Mouse (Mus musculus) hindbrain, postnatal 0 days (tissue): ENCODE data around the gene Olig3. TPM values are rescaled to one million over a fixed set of nuclear protein-coding genes. Genes with fewer than 3 reads are reported as not detected.

ENCODE experiments used
- ATAC-seq: fragments of 200-750 bp; cut with Nextera tagmentation; 2 replicates; pipeline ENCODE4 v1.8.0; 2017; ENCODE audit warnings: mild to moderate bottlenecking, moderate TSS enrichment, moderate library complexity
- DNase-seq: peaks from one replicate; pipeline ENCODE4 v3.0.0-alpha.2; 2015; ENCODE audit warnings: low spot score
- H3K27ac ChIP-seq: fragments of 300-500 bp; sonication (generic); 2 replicates; pipeline ENCODE4 v1.5.1; 2014; ENCODE audit warnings: mild to moderate bottlenecking
- H3K27me3 ChIP-seq: fragments of 300-500 bp; sonication (generic); 2 replicates; pipeline ENCODE4 v1.6.1; 2014; ENCODE audit warnings: low read length, mixed read lengths; ENCODE audit not compliant: insufficient read depth
- H3K36me3 ChIP-seq: fragments of 300-500 bp; sonication (generic); 2 replicates; pipeline ENCODE4 v1.6.1; 2014; ENCODE audit warnings: low read length, mixed read lengths; ENCODE audit not compliant: insufficient read depth
- H3K4me1 ChIP-seq: fragments of 300-500 bp; sonication (generic); 2 replicates; pipeline ENCODE4 v1.6.1; 2014; ENCODE audit warnings: antibody characterized with exemption, low read length, mixed read lengths; ENCODE audit not compliant: insufficient read depth
- H3K4me2 ChIP-seq: fragments of 300-500 bp; sonication (generic); 2 replicates; pipeline ENCODE4 v1.6.1; 2014; ENCODE audit warnings: low read depth, mild to moderate bottlenecking, low read length, moderate library complexity, mixed read lengths
- H3K4me3 ChIP-seq: fragments of 300-500 bp; sonication (generic); 2 replicates; pipeline ENCODE4 v1.5.1; 2014; ENCODE audit warnings: low read length
- H3K9ac ChIP-seq: fragments of 300-500 bp; sonication (generic); replicated peaks from 2 replicates; pipeline ENCODE4 v1.6.1; 2014; ENCODE audit warnings: mild to moderate bottlenecking, low read length, moderate library complexity, mixed read lengths
- H3K9me3 ChIP-seq: fragments of 300-500 bp; sonication (generic); 2 replicates; pipeline ENCODE4 v1.6.1; 2016; ENCODE audit warnings: low read length, mixed read lengths
- CTCF ChIP-seq: IDR thresholded peaks from 2 replicates; pipeline ENCODE4 v1.5.1; 2016; ENCODE audit warnings: antibody characterized with exemption, control low read depth, low read depth
- WGBS: fragments of 180-500 bp; shearing (Covaris S2); extraction: QIAGEN DNeasy Blood & Tissue Kit; methylation state at CpG from one replicate; pipeline ENCODE4 v1.1.7; 2014; 5-methylcytosine and 5-hydroxymethylcytosine counted together
- polyA plus RNA-seq: library from polyadenylated mRNA; unstranded; fragments of >200 nt; fragmentation: Nextera tagmentation; extraction: Ambion mirVana; gene quantifications from 2 replicates; pipeline ENCODE4 v1.2.1, GENCODE M21; 2015
- total RNA-seq: library from RNA; depleted of rRNA; stranded (reverse); fragments of >200 nt; gene quantifications from 2 replicates; pipeline ENCODE4 v1.2.3, GENCODE M21; 2014

The Olig3 gene
- total and polyA plus RNA-seq, 2 experiments from 2014 or later = 1.9 TPM; not detected in 1

- Histone ChIP-seq H3K27me3 (peaks cover 72% of the 10 kb centered on the region), H3K4me3 (no peak overlapping the region), H3K36me3 (no peaks in the 10 kb centered on the region), H3K4me1 (0 out of 2 replicates have a peak, but pooled peaks cover 4% of the 10 kb centered on the region), H3K27ac (no peak overlapping the region), H3K4me2 (no peak overlapping the region), H3K9me3 (no peaks in the 10 kb centered on the region), H3K9ac (no peak overlapping the region)
- TF ChIP-seq CTCF = no peak
- WGBS = 14% methylated on average over 5 of the region's 5 CpGs
- ATAC-seq (no peak), DNase-seq (no peak)
These were observed 2.7 kb upstream of the Olig3 start for GRCm38 (mm10) chr10:19353631-19354030.

- 0 out of 2 replicates have a peak, but pooled peaks cover 4% of the 10 kb centered on the region for H3K4me1 ChIP-seq
- H3K36me3 ChIP-seq = no peaks in the 10 kb centered on the region
- no peak for TF ChIP-seq CTCF
- 14% methylated on average over 6 of the region's 6 CpGs for WGBS
- DNase-seq = no peak
- peaks cover 77% of the 10 kb centered on the region for H3K27me3 ChIP-seq
- H3K9me3 ChIP-seq = no peaks in the 10 kb centered on the region
- no peak for ATAC-seq
- no peak overlapping the region for H3K27ac ChIP-seq
- no peak overlapping the region for H3K4me2 ChIP-seq
- no peak overlapping the region for H3K9ac ChIP-seq
- no peak overlapping the region for H3K4me3 ChIP-seq
These were observed 2.2 kb upstream of the Olig3 start for GRCm38 (mm10) chr10:19354146-19354545.

GRCm38 (mm10) chr10:19355076-19355475, 1.3 kb upstream of the Olig3 start:
- no peak overlapping the region for H3K27ac ChIP-seq
- 10% methylated on average over 8 of the region's 8 CpGs for WGBS
- no peak for DNase-seq
- 0 out of 2 replicates have a peak, but pooled peaks cover 4% of the 10 kb centered on the region for H3K4me1 ChIP-seq
- H3K4me2 ChIP-seq = no peak overlapping the region
- H3K36me3 ChIP-seq = no peaks in the 10 kb centered on the region
- no peak for TF ChIP-seq CTCF
- H3K9me3 ChIP-seq = no peaks in the 10 kb centered on the region
- H3K27me3 ChIP-seq = peaks cover 84% of the 10 kb centered on the region
- H3K9ac ChIP-seq = no peak overlapping the region
- H3K4me3 ChIP-seq = no peak overlapping the region
- ATAC-seq = no peak

GRCm38 (mm10) chr10:19356720-19357641, 648 bp downstream of the Olig3 start:
- Histone ChIP-seq H3K36me3 (no peaks in the 10 kb centered on the region), H3K4me1 (0 out of 2 replicates have a peak, but pooled peaks cover 4% of the 10 kb centered on the region), H3K9me3 (no peaks in the 10 kb centered on the region), H3K27me3 (peaks cover 90% of the 10 kb centered on the region), H3K4me2 (peak overlapping the region; percentile 52), H3K27ac (no peak overlapping the region), H3K9ac (no peak overlapping the region), H3K4me3 (peak overlapping the region; percentile 21)
- TF ChIP-seq CTCF = no peak
- WGBS = 1% methylated on average over 61 of the region's 63 CpGs
- peak; percentile 59 for ATAC-seq
- no peak for DNase-seq

GRCm38 (mm10) chr10:19357848-19358247, 1.5 kb downstream of the Olig3 start:
- no peaks in the 10 kb centered on the region for H3K36me3 ChIP-seq
- no peak overlapping the region for H3K4me3 ChIP-seq
- no peak overlapping the region for H3K4me2 ChIP-seq
- ATAC-seq (no peak), DNase-seq (no peak)
- 22% methylated on average over 5 of the region's 5 CpGs for WGBS
- H3K27ac ChIP-seq = no peak overlapping the region
- H3K9ac ChIP-seq = no peak overlapping the region
- 0 out of 2 replicates have a peak, but pooled peaks cover 4% of the 10 kb centered on the region for H3K4me1 ChIP-seq
- no peak for TF ChIP-seq CTCF
- no peaks in the 10 kb centered on the region for H3K9me3 ChIP-seq
- peaks cover 89% of the 10 kb centered on the region for H3K27me3 ChIP-seq

GRCm38 (mm10) chr10:19360446-19361300, 4.3 kb downstream of the Olig3 start:
- Histone ChIP-seq H3K27ac (no peak overlapping the region), H3K4me2 (no peak overlapping the region), H3K9me3 (no peaks in the 10 kb centered on the region), H3K4me3 (no peak overlapping the region), H3K27me3 (peaks cover 84% of the 10 kb centered on the region), H3K36me3 (no peaks in the 10 kb centered on the region), H3K4me1 (0 out of 2 replicates have a peak, but pooled peaks cover 4% of the 10 kb centered on the region), H3K9ac (no peak overlapping the region)
- ATAC-seq (no peak), DNase-seq (no peak)
- 30% methylated on average over 3 of the region's 3 CpGs for WGBS
- no peak for TF ChIP-seq CTCF
